Mouse (Mus musculus): ENCODE measurements around the gene Gsap.

DNA sequence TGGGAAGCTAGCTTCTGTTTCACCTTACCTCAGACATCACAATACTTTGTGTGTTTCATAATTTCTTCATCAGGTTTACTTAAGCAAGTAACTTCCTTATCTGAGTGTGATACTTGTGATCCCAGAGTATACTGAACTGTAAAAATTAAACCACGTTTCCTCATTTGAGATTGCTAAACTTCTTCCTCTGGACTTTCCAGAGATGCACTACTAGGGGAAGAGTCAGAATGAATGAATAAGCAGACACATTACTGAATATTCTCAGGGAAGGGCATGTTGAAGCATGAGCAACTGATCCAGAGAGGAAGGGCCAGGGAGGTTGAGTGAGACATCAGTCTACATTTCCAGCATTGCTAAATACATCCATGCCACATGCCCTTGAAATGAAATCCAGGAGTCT lies 3.0 kb downstream of the Gsap start:
- TF ChIP-seq GATA1 (IDR thresholded peaks at IDR 0.05; ENCODE audit: borderline replicate concordance, low read length): no peak
- TF ChIP-seq FLI1 (IDR thresholded peaks at IDR 0.05; ENCODE audit: low read length): no peak

Measured in megakaryocyte, embryonic 14.5 days (primary cell).